Mouse (Mus musculus) E14TG2a.4 (cell line): Measurements from ENCODE around the gene Cdh1.

Experiments
- H3K27me3 ChIP-seq: 2 replicates; pipeline ENCODE4 v1.6.1; 2014; ENCODE audit warnings: low read length, control low read depth; ENCODE audit not compliant: insufficient read depth
- H3K36me3 ChIP-seq: 2 replicates; pipeline ENCODE4 v1.6.1; 2014; ENCODE audit warnings: low read length, control low read depth; ENCODE audit not compliant: insufficient read depth
- H3K4me1 ChIP-seq: replicated peaks from 2 replicates; pipeline ENCODE4 v1.6.1; 2014; ENCODE audit warnings: low read depth, low read length, control low read depth
- H3K4me3 ChIP-seq: replicated peaks from 2 replicates; pipeline ENCODE4 v1.5.1; 2014; ENCODE audit warnings: mild to moderate bottlenecking, low read length
- H3K9me3 ChIP-seq: 2 replicates; pipeline ENCODE4 v1.6.1; 2014; ENCODE audit warnings: low read length, control low read depth
- CTCF ChIP-seq: conservative IDR thresholded peaks from 2 replicates; pipeline ENCODE4 v1.5.1; 2014; ENCODE audit warnings: low read length
- NANOG ChIP-seq: IDR thresholded peaks from 2 replicates; pipeline ENCODE4 v1.6.1; 2014; ENCODE audit warnings: borderline replicate concordance, low read length, mixed read lengths
- POU5F1 ChIP-seq: IDR thresholded peaks from 2 replicates; pipeline ENCODE4 v1.6.1; 2014; ENCODE audit warnings: low read length, borderline replicate concordance

Gene Cdh1

DNA sequence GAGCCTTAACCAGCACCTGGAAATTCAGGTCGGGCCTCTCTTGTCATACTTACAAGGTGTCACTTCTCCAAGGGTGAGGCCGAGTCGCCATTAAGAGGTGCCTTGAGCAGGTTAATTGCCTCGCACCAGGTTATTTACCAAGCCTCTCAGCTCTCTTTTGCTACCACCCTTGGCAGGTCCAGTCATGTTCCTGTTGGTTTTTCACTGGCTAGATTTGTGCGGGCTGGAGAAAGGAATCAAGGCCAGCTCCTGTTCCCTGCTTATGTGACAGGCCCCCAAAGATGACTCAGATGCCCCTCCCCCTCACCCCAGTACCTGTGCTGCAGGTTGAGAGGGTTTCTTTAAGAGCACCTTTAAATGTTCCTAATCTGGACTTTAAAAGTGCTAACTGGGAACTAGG is 43.6 kb downstream of the Cdh1 start:
- H3K27me3 ChIP-seq, result no peaks in the 10 kb centered on the region
- H3K4me1 ChIP-seq, result peaks cover 62% of the 10 kb centered on the region
- no peak for TF ChIP-seq CTCF
- TF ChIP-seq POU5F1, result no peak
- TF ChIP-seq NANOG, result no peak
- H3K4me3 ChIP-seq, result 0 out of 2 replicates have a peak overlapping the region, but pooled peaks have one; percentile 5
- H3K36me3 ChIP-seq, result peaks cover 55% of the 10 kb centered on the region
- no peaks in the 10 kb centered on the region for H3K9me3 ChIP-seq

DNA sequence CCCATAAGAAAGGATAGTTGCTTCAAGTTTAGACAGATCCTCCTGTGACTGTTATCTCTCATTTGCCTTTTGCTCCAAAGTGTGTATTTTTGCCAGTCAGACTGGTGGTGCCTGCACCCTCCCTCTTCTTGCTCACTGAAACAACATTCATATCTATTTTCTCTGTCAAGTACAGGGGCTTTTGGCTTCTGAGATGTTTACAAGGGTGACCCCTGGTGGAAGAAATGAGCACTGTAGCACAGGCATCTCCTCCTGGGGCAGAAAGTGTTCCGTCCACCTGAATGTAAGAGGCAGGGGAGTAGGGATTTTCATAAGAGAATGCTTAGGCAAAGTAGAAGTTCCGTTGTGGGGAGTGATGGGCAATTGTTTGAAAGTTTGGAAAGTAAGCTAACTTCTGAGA is 44.2 kb downstream of the Cdh1 start:
- Histone ChIP-seq H3K4me3 (no peak overlapping the region), H3K9me3 (no peaks in the 10 kb centered on the region), H3K36me3 (peaks cover 58% of the 10 kb centered on the region), H3K4me1 (peaks cover 56% of the 10 kb centered on the region), H3K27me3 (no peaks in the 10 kb centered on the region)
- no peak for TF ChIP-seq NANOG
- no peak for TF ChIP-seq POU5F1
- TF ChIP-seq CTCF, result peak; percentile 94

GRCm38 (mm10) chr8:106648421-106648820 is 45.3 kb downstream of the Cdh1 start:
- Histone ChIP-seq H3K4me1 (peaks cover 46% of the 10 kb centered on the region), H3K9me3 (no peaks in the 10 kb centered on the region), H3K4me3 (no peak overlapping the region), H3K36me3 (peaks cover 68% of the 10 kb centered on the region), H3K27me3 (no peaks in the 10 kb centered on the region)
- TF ChIP-seq CTCF, result no peak

DNA sequence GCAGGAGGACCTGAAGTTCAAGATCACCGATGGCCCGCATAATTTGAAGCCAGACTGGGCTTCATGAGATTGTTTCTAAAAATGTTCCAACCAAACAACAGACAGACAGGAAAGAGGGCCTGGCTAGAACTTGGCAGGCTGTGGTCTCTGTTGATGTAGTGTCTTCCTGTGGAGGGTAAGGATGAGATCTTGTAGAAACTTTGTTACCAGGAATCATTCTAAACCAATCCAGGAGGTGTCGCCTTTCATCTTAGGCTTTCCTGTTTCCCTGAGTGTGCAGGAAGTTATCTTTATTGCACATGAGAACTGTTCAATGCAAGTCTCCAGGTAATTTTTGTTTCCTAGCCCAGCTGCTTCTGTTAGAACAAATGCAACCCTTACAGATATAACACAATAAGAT is 48.8 kb downstream of the Cdh1 start:
- no peak for TF ChIP-seq CTCF
- TF ChIP-seq NANOG, result no peak
- TF ChIP-seq POU5F1, result no peak
- H3K4me3 ChIP-seq, result no peak overlapping the region
- no peaks in the 10 kb centered on the region for H3K9me3 ChIP-seq
- peaks cover 19% of the 10 kb centered on the region for H3K4me1 ChIP-seq
- H3K27me3 ChIP-seq, result no peaks in the 10 kb centered on the region
- H3K36me3 ChIP-seq, result peaks cover 89% of the 10 kb centered on the region

GRCm38 (mm10) chr8:106656046-106656445 is 52.9 kb downstream of the Cdh1 start:
- peaks cover 8% of the 10 kb centered on the region; the same call in 1 of the 2 replicates for H3K4me1 ChIP-seq
- peaks cover 94% of the 10 kb centered on the region for H3K36me3 ChIP-seq
- H3K27me3 ChIP-seq, result no peaks in the 10 kb centered on the region
- TF ChIP-seq CTCF (no peak), POU5F1 (no peak), NANOG (no peak)
- H3K4me3 ChIP-seq, result no peak overlapping the region
- no peaks in the 10 kb centered on the region for H3K9me3 ChIP-seq

DNA sequence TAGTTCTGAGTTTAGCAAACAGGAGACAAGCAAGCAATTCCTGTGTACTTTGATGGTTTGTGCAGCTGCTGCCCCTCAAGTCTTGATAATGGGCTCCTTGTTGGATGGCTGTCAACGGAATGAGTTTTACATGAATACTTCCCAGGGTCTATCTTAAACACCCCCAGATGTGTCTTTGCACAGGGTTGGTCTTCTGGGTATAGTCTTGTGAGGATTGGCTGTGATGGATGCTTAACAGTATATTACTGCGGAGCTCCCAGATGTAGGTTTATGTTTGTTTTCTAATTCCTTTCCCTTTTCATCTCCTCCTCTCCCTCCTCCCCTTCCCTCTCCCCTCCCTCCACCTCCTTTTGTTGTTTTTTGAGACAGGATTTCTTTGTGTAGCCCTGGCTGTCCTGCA is 69.6 kb downstream of the Cdh1 start:
- Histone ChIP-seq H3K4me3 (no peak overlapping the region), H3K36me3 (peaks cover 35% of the 10 kb centered on the region), H3K9me3 (no peaks in the 10 kb centered on the region), H3K4me1 (peaks cover 11% of the 10 kb centered on the region), H3K27me3 (no peaks in the 10 kb centered on the region)
- TF ChIP-seq CTCF (no peak), NANOG (no peak), POU5F1 (no peak)

DNA sequence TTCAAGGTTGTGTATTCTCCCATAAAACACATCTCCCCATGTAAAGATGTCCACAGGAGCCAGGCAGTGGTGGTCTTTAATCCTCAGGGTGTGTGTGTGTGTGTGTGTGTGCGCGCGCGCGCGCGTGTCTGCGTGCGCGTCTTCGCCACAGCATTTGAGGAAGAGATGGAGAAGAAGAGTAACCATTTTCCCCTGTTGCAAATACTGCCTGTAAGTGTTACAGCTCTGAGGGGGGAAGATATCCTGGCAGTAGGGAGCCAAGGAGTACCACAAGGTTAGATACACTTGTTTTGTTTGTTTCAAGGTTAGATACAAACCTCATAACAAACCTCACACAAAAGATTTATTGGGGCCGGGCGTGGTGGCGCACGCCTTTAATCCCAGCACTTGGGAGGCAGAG is 71.2 kb downstream of the Cdh1 start:
- peak overlapping the region; percentile 54 for H3K4me3 ChIP-seq
- H3K36me3 ChIP-seq, result peaks cover 20% of the 10 kb centered on the region
- no peaks in the 10 kb centered on the region for H3K9me3 ChIP-seq
- no peaks in the 10 kb centered on the region for H3K27me3 ChIP-seq
- TF ChIP-seq NANOG, result no peak
- peaks cover 11% of the 10 kb centered on the region for H3K4me1 ChIP-seq

DNA sequence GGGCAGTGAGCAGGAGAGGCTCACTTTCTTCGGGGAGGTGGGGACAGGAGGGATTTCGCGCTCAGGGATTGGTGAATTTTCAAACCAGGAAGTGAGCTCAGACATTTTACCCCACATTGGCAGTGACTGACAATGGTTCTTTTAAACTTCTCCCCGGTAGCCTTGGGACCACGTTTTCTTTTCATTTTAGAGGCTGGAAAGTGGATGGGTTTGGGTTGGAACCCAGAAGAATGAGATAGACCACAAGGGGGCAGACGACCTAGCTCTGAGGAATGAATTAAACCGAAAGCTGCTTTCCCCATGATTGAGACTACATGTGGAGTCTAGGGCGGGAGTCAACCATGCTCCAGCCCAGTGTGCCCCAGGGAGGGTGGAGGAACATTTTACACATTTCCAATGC is 71.7 kb downstream of the Cdh1 start:
- H3K27me3 ChIP-seq, result no peaks in the 10 kb centered on the region
- no peak; the same call in 1 of the 2 replicates for TF ChIP-seq NANOG
- peak; percentile 56 for TF ChIP-seq CTCF
- peaks cover 11% of the 10 kb centered on the region for H3K4me1 ChIP-seq
- H3K36me3 ChIP-seq, result peaks cover 14% of the 10 kb centered on the region
- H3K4me3 ChIP-seq, result peak overlapping the region; percentile 54
- H3K9me3 ChIP-seq, result no peaks in the 10 kb centered on the region

DNA sequence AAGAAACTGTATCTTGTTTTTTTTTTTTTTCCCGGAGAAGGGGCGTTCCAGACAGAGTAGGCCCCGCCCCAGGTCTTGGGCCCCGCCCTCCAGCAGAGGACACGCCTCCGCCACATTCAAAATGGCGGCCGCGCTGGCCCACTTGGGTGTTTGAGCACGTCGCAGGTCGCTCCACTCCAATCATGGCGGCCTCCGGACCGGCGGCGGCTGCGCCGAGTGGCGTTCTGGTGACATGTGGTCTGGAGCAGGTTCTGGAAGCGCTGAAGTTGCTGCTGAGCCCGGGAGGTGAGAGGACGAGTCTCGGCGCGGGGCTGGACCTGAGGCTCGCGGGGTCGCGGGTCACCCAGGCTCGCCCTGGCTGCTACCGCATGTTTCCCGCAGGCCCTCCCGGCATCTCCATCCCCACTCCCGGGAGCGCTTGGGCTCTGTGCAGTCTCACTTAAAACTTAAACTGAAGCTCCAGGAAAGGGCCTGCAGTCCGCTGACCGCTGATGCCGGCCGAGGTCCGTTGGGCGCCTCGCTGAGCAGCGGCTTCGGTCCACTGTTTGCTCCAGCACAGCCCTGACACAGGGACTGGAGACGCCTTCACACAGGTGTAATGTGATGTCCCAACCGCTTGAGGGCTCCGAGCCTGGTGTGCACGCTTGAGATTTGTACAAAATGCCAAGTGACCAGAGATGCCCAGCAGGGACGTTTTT is 80.0 kb downstream of the Cdh1 start, which contains the start of gene Tango6:
TSS of gene Tango6 (plus strand) at position 98 of the 698 bp plus-strand sequence.
- TF ChIP-seq POU5F1 (no peak), CTCF (peak; percentile 70)
- H3K4me3 ChIP-seq, result peak within 1 kb of the TSS; percentile 93

More for the DNA sequence above, 80.0 kb downstream of the Cdh1 start, which contains the start of gene Tango6:
- Histone ChIP-seq H3K9me3 (no peaks in the 10 kb centered on the region), H3K4me1 (peaks cover 25% of the 10 kb centered on the region), H3K27me3 (no peaks in the 10 kb centered on the region), H3K36me3 (peaks cover 3% of the 10 kb centered on the region; the same call in 1 of the 2 replicates)
